Mouse (Mus musculus) cerebellum, postnatal 25 days (tissue): ENCODE measurements around the gene Krtap19-5.
A peak's percentile ranks its signal among the peaks of the same experiment; 100 is the strongest.

Experiments used
- DNase-seq, 2 experiments: peaks; one replicate each; pipeline ENCODE4 v3.0.0; 2021; ENCODE audit warnings: mixed read lengths in 2 of 2

The Krtap19-5 gene

DNA sequence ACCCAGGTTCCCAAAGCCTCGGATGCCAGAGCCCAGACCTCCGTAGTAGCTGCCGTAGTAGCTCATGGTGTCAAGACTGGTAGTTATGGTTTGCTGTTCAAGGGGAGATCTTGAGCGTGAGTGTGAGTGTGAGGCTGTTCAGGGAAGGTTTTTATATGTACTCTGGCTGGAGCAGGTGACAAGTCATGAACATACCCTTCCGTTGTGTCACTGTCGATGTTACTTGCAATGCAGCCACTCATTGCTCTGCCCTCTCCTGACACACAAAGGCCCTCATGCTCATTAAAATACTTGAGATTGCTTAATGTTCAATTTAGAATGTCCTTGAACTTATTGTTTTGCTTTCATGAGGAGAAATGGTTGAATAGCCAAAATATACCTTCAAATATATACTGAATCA, at the start of gene Krtap19-5:
Krtap19-5 (minus strand) TSS at position 101 of the 400 bp plus-strand sequence.
- no peak for DNase-seq

DNA sequence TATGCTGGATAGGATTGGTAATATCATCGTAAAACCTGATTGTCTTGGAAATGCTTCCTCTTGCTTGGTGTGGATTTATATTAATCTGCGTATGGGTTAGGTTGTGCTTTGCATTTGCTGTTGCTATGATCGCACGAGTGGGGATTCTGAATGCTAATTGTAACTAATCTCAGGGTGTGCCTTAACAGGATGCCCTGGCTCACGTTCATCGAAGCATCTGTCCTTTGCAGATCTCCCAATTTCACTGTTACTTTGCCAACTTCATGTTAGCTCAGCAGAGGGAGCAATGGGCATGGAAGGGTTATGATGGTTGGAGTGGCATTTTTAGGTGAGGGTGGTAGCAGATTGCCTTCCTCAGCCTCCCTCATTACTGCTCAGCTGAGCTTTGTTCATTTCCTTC, 44.8 kb upstream of the Krtap19-5 start:
- DNase-seq: no peak

DNA sequence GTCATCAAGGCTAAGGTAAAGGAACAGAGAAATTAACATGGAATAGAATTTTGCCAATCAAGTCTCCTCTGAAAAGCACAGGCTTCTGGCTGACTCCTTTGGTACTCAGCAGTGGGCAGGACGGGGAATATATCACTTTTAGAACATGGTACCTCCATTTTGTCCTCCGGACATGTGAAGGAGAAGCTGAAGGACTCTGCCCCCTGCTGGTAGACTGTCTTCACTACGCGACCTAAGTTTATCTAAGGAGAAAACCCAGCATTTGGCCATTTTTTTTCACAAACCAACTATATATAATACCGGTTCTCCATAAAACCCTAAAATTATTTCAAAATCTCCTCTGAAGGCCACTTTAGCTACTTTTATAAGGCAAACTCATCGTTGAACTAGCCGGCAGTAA, 42.0 kb upstream of the Krtap19-5 start:
- DNase-seq: peak in 1 of 2 experiments; percentile 6

DNA sequence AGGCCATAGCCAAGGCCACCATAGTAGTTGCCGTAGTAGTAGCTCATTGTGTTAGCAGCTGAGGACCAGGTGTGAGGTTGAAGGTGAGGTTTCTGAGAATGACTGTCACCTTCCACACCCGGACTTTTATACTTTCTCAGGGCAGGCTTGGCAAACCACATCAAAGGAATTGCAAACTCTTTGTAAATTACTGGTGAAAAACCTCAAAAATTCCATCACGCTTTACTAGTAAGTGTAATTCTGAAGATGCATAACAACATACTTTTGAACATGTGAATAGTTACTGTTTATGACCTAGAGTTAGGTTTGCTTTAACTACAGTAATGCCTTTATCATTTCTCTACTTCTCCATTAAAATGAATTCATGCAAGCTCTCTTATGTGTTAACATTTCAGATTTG, 35.9 kb upstream of the Krtap19-5 start, which contains the start of gene Krtap19-9b:
Krtap19-9b (minus strand) TSS at position 101 of the 400 bp plus-strand sequence.
- no peak for DNase-seq

DNA sequence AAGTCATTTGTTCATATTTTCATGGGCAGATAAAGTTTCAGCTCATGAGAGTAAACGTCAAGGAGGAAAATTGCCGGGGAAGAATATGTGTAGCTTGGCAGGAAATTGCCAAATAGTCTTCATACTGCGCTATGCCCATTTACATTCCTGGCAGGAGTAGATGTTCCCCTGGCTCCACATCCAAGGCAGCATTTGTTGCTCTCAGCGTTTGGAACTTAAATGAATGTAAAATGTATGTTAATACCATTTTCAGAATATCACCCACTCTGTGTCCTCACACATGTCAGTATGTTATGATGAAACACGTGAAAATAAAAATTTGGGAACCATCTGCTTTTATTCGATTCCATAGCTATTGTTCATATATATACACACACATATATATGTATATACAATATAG, 9.4 kb downstream of the Krtap19-5 start:
- DNase-seq: no peak

- no peak for DNase-seq
These were observed 11.3 kb downstream of the Krtap19-5 start, which contains the start of gene Krtap19-4 for GRCm38 (mm10) chr16:88884989-88885388. Gene Krtap19-4 (minus strand): TSS chr16:88885089.

- DNase-seq: no peak
These were observed 18.3 kb downstream of the Krtap19-5 start, which contains the start of gene Krtap19-3 for GRCm38 (mm10) chr16:88877938-88878337. Gene Krtap19-3 (minus strand): TSS chr16:88878038.

DNA sequence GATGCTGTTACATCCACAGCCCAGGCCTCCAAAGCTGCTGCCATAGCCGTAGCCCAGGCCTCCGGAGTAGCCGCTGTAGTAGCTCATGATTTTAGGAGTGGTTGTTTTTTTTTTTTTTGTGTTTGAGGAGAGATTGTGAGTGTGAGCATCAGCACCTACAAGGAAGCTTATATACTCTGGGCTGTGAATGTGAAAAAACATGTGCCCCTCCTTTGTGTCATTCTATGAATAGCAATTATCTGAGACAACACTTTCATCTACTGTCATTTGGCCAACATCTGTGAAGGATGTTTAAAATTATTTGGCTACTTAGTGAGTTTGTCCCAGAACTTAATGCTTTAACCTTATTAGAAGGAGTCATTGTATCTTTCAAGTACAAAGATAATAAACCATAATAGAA, 22.1 kb downstream of the Krtap19-5 start, which contains the start of gene Krtap19-2:
Krtap19-2 (minus strand) TSS at position 101 of the 400 bp plus-strand sequence.
- DNase-seq: no peak

DNA sequence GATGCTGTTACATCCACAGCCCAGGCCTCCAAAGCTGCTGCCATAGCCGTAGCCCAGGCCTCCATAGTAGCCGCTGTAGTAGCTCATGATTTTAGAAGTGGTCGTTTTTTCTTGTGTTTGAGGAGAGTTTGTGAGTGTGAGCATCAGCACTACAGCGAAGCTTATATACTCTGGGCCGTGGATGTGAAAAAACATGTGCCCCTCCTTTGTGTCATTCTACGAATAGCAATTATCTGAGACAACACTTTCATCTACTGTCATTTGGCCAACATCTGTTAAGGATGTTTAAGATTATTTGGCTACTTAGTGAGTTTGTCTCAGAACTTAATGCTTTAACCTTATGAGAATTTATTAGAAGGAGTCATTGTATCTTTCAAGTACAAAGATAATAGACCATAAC, 26.9 kb downstream of the Krtap19-5 start, which contains the start of gene Krtap19-1:
Krtap19-1 (minus strand) TSS at position 101 of the 400 bp plus-strand sequence.
- DNase-seq: no peak

DNA sequence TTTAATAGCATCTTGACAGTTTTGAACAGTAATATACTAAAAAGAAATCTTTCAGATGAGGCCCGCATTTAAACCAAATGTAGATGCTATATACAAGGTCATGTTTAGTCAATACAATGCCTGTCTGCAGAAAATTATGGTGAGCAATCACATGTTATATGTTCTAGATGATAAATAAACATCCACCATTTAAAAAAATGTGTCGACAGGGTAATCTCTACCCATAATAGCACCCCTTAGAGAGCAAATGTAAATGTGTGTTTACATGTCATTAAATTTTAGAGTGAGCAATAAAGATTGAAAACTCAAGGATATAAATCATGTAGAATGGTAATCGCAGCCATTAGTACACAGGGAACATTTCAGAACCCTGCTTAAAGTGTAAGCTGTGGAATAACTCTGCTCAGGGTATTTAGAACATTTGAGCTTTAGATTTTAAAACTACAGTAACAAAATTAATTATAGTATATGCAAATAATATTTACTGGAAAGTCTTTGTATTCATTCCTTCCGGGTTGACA, 31.3 kb downstream of the Krtap19-5 start:
- DNase-seq: no peak

GRCm38 (mm10) chr16:88851450-88851849, 44.8 kb downstream of the Krtap19-5 start:
- peak; percentile 9 to 38 for DNase-seq

DNA sequence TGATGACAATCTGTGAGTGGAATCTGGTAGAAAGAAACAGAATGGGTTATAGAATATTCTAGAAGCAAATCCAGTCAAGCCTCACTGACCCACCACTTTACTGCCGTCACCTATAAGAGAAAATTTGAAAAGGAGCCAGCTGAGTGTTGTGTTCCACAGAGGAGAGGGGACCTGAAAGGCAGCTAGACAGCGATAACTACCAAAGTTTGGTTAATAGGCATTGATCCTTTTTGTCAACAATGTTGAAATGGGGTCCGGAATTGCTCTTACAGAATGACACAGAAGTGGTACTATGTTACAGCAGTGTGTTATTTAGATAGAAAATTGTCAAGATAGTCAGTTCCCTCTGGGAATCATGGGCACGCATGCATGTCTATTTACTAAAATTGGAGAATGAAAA, 47.7 kb downstream of the Krtap19-5 start:
- no peak for DNase-seq

DNA sequence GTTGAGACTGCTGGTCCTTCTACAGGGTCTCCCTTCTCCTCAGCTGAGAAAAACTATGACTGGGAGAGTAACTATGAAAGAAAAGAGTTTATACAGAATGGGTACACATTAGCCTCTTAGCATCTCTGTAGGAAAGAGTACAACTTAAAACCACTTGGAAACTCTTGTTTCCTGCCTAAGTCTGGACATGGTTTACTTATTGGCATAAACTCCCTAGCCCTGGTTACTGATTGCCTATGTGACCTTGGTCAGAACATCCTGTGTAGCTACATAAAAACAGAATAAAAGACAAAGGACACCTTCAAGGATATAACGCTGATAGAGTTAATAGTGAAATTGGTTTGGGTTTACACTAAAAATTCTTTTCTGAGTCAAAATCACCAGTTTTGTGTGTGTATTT, 48.9 kb downstream of the Krtap19-5 start:
- DNase-seq: no peak
